Mouse (Mus musculus) stomach, postnatal 0 days (tissue): ENCODE data around the gene Mtnr1b. TPM values are rescaled to one million over a fixed set of nuclear protein-coding genes. Genes with fewer than 3 reads are reported as not detected.
"Not testable (repeated sequence)": the region's sequence is repeated elsewhere in the genome, so short reads cannot be mapped to it uniquely, and the experiment has no call there.

Experiments
- ATAC-seq: fragments of 200-750 bp; cut with Nextera tagmentation; 2 replicates; pipeline ENCODE4 v1.8.0; 2017; ENCODE audit not compliant: low FRiP score, low TSS enrichment
- DNase-seq: peaks from one replicate; pipeline ENCODE4 v3.0.0-alpha.2; 2016; ENCODE audit warnings: low spot score
- H3K27ac ChIP-seq: fragments of 300-500 bp; sonication (generic); replicated peaks from 2 replicates; pipeline ENCODE4 v1.5.1; 2014; ENCODE audit warnings: mild to moderate bottlenecking, control low read depth
- H3K27me3 ChIP-seq: fragments of 300-500 bp; sonication (generic); 2 replicates; pipeline ENCODE4 v1.6.1; 2014; ENCODE audit warnings: low read length; ENCODE audit not compliant: control insufficient read depth, insufficient read depth
- H3K36me3 ChIP-seq: fragments of 300-500 bp; sonication (generic); 2 replicates; pipeline ENCODE4 v1.6.1; 2014; ENCODE audit warnings: low read length, mixed read lengths; ENCODE audit not compliant: control insufficient read depth, insufficient read depth
- H3K4me1 ChIP-seq: fragments of 300-500 bp; sonication (generic); replicated peaks from 2 replicates; pipeline ENCODE4 v1.6.1; 2014; ENCODE audit warnings: antibody characterized with exemption; ENCODE audit not compliant: control insufficient read depth, insufficient read depth
- H3K4me2 ChIP-seq: fragments of 300-500 bp; sonication (generic); replicated peaks from 2 replicates; pipeline ENCODE4 v1.6.1; 2014; ENCODE audit warnings: low read depth, mild to moderate bottlenecking, control low read depth, moderate library complexity
- H3K4me3 ChIP-seq: fragments of 300-500 bp; sonication (generic); 2 replicates; pipeline ENCODE4 v1.5.1; 2014; ENCODE audit warnings: low read depth, low read length, control low read depth
- H3K9ac ChIP-seq: fragments of 300-500 bp; sonication (generic); 2 replicates; pipeline ENCODE4 v1.6.1; 2014; ENCODE audit warnings: mild to moderate bottlenecking, low read length, control low read depth, mixed read lengths
- H3K9me3 ChIP-seq: fragments of 300-500 bp; sonication (generic); 2 replicates; pipeline ENCODE4 v1.6.1; 2016; ENCODE audit warnings: low read length; ENCODE audit not compliant: control insufficient read depth
- CTCF ChIP-seq: IDR thresholded peaks from 2 replicates; pipeline ENCODE4 v1.5.1; 2016; ENCODE audit warnings: antibody characterized with exemption, low read depth, mild to moderate bottlenecking, moderate library complexity
- EP300 ChIP-seq: optimal IDR thresholded peaks from 2 replicates; pipeline ENCODE3; 2016; ENCODE audit warnings: antibody characterized with exemption
- WGBS: fragments of 180-500 bp; shearing (Covaris S2); extraction: QIAGEN DNeasy Blood & Tissue Kit; methylation state at CpG from one replicate; pipeline ENCODE4 v1.1.7; 2014; 5-methylcytosine and 5-hydroxymethylcytosine counted together
- polyA plus RNA-seq: library from polyadenylated mRNA; unstranded; fragments of >200 nt; fragmentation: Nextera tagmentation; extraction: Ambion mirVana; gene quantifications from 2 replicates; pipeline ENCODE4 v1.2.1, GENCODE M21; 2015

The Mtnr1b gene
- polyA plus RNA-seq, 1 experiment from 2014 or later = not detected

- Histone ChIP-seq H3K4me3 (no peak overlapping the region), H3K27me3 (no peaks in the 10 kb centered on the region), H3K4me1 (no peaks in the 10 kb centered on the region), H3K27ac (no peak overlapping the region), H3K4me2 (no peak overlapping the region), H3K9ac (no peak overlapping the region), H3K9me3 (no peaks in the 10 kb centered on the region), H3K36me3 (no peaks in the 10 kb centered on the region)
- ATAC-seq (no peak), DNase-seq (no peak)
- 55% methylated on average over 4 of the region's 4 CpGs for WGBS
- TF ChIP-seq EP300 (no peak), CTCF (no peak)
Observed at GRCm38 (mm10) chr9:15869456-15869855, 4.9 kb downstream of the Mtnr1b start.

GRCm38 (mm10) chr9:15866280-15867072, 7.9 kb downstream of the Mtnr1b start:
- H3K9ac ChIP-seq = no peak overlapping the region
- TF ChIP-seq CTCF (no peak), EP300 (no peak)
- H3K9me3 ChIP-seq = no peaks in the 10 kb centered on the region
- no peak overlapping the region for H3K27ac ChIP-seq
- no peaks in the 10 kb centered on the region for H3K4me1 ChIP-seq
- no peaks in the 10 kb centered on the region for H3K27me3 ChIP-seq
- no peak overlapping the region for H3K4me3 ChIP-seq
- 58% methylated on average over 10 of the region's 10 CpGs for whole genome bisulfite sequencing
- ATAC-seq = no peak
- no peaks in the 10 kb centered on the region for H3K36me3 ChIP-seq
- no peak overlapping the region for H3K4me2 ChIP-seq
- DNase-seq = no peak

GRCm38 (mm10) chr9:15861402-15861801, 13.0 kb downstream of the Mtnr1b start:
- H3K36me3 ChIP-seq = no peaks in the 10 kb centered on the region
- H3K4me3 ChIP-seq = no peak overlapping the region
- DNase-seq (no peak), ATAC-seq (no peak)
- H3K27ac ChIP-seq = no peak overlapping the region
- no peaks in the 10 kb centered on the region for H3K4me1 ChIP-seq
- no peaks in the 10 kb centered on the region for H3K27me3 ChIP-seq
- 63% methylated on average over 5 of the region's 5 CpGs for WGBS
- H3K9ac ChIP-seq = no peak overlapping the region
- TF ChIP-seq EP300 = no peak
- no peak for TF ChIP-seq CTCF
- H3K9me3 ChIP-seq = no peaks in the 10 kb centered on the region
- H3K4me2 ChIP-seq = no peak overlapping the region

GRCm38 (mm10) chr9:15850749-15851148, 23.6 kb downstream of the Mtnr1b start:
- Histone ChIP-seq H3K4me2 (no peak overlapping the region), H3K36me3 (no peaks in the 10 kb centered on the region), H3K4me3 (no peak overlapping the region), H3K9ac (no peak overlapping the region), H3K4me1 (no peaks in the 10 kb centered on the region), H3K27me3 (no peaks in the 10 kb centered on the region), H3K9me3 (no peaks in the 10 kb centered on the region), H3K27ac (no peak overlapping the region)
- DNase-seq (no peak), ATAC-seq (no peak)
- TF ChIP-seq CTCF (no peak), EP300 (no peak)

GRCm38 (mm10) chr9:15845390-15845789, 29.0 kb downstream of the Mtnr1b start:
- H3K9ac ChIP-seq = no peak overlapping the region
- no peaks in the 10 kb centered on the region for H3K9me3 ChIP-seq
- no peak overlapping the region for H3K4me2 ChIP-seq
- H3K27me3 ChIP-seq = no peaks in the 10 kb centered on the region
- DNase-seq = no peak
- H3K36me3 ChIP-seq = no peaks in the 10 kb centered on the region
- H3K4me3 ChIP-seq = no peak overlapping the region
- no peaks in the 10 kb centered on the region for H3K4me1 ChIP-seq
- no peak for ATAC-seq
- TF ChIP-seq CTCF (no peak), EP300 (no peak)
- WGBS = 69% methylated on average over 8 of the region's 8 CpGs
- H3K27ac ChIP-seq = no peak overlapping the region

- not testable (repeated sequence) for H3K9me3 ChIP-seq, ATAC-seq, DNase-seq
Observed at GRCm38 (mm10) chr9:15844936-15845335, 29.4 kb downstream of the Mtnr1b start.

More at GRCm38 (mm10) chr9:15844936-15845335, 29.4 kb downstream of the Mtnr1b start:
- WGBS = 72% methylated on average over 4 of the region's 4 CpGs
- H3K27ac ChIP-seq, H3K4me1 ChIP-seq, H3K9ac ChIP-seq, H3K27me3 ChIP-seq, H3K4me3 ChIP-seq, H3K4me2 ChIP-seq, H3K36me3 ChIP-seq: not testable (repeated sequence)
